Mouse (Mus musculus) liver, embryonic 14.5 days (tissue): Measurements from ENCODE around the gene Uap1l1. TPM values are rescaled to one million over a fixed set of nuclear protein-coding genes. Genes with fewer than 3 reads are reported as not detected.

Experiments
- ATAC-seq: fragments of 200-750 bp; cut with Nextera tagmentation; 2 replicates; pipeline ENCODE4 v1.8.0; 2017; ENCODE audit warnings: moderate number of reproducible peaks, mild to moderate bottlenecking, moderate library complexity; ENCODE audit not compliant: insufficient read depth
- DNase-seq, 3 experiments: peaks; one replicate each; pipeline ENCODE4 v3.0.0-alpha.2; 2012 to 2013; ENCODE audit warnings: low read depth in 3 of 3, low spot score in 3 of 3
- H3K27ac ChIP-seq: fragments of 300-500 bp; sonication (generic); 2 replicates; pipeline ENCODE4 v1.5.1; 2014; ENCODE audit warnings: moderate library complexity, mild to moderate bottlenecking, control low read depth, inconsistent platforms
- H3K27me3 ChIP-seq: fragments of 300-500 bp; sonication (generic); 2 replicates; pipeline ENCODE4 v1.6.1; 2014; ENCODE audit warnings: mild to moderate bottlenecking, low read length, moderate library complexity; ENCODE audit not compliant: control insufficient read depth, insufficient read depth
- H3K36me3 ChIP-seq: fragments of 300-500 bp; sonication (generic); replicated peaks from 2 replicates; pipeline ENCODE4 v1.6.1; 2014; ENCODE audit warnings: low read depth; ENCODE audit not compliant: control insufficient read depth, insufficient read depth
- H3K4me1 ChIP-seq, 2 experiments: fragments of 200-500 bp in 1 of 2; fragments of 300-500 bp in 1 of 2; sonication (generic) in 1 of 2; replicated peaks; 2 replicates each; pipeline ENCODE4 v1.6.1; 2012 to 2014; ENCODE audit warnings: antibody characterized with exemption in 1 of 2, inconsistent platforms in 1 of 2, low read length in 1 of 2; ENCODE audit not compliant: control insufficient read depth in 2 of 2, insufficient read depth in 2 of 2
- H3K4me2 ChIP-seq: fragments of 300-500 bp; sonication (generic); 2 replicates; pipeline ENCODE4 v1.6.1; 2014; ENCODE audit warnings: low read depth, mild to moderate bottlenecking, control low read depth, moderate library complexity
- H3K4me3 ChIP-seq, 2 experiments: fragments of 200-500 bp in 1 of 2; fragments of 300-500 bp in 1 of 2; sonication (generic) in 1 of 2; 2 replicates each; pipeline ENCODE4 v1.5.1; 2012 to 2014; ENCODE audit warnings: low read depth in 2 of 2, low read length in 2 of 2, mild to moderate bottlenecking in 2 of 2, control low read depth in 1 of 2, inconsistent platforms in 1 of 2, moderate library complexity in 1 of 2; ENCODE audit not compliant: insufficient read depth in 1 of 2
- H3K9ac ChIP-seq: fragments of 300-500 bp; sonication (generic); replicated peaks from 2 replicates; pipeline ENCODE4 v1.6.1; 2014; ENCODE audit warnings: mild to moderate bottlenecking, control low read depth, moderate library complexity
- H3K9me3 ChIP-seq: fragments of 300-500 bp; sonication (generic); 2 replicates; pipeline ENCODE4 v1.6.1; 2016; ENCODE audit warnings: low read length, mixed read lengths; ENCODE audit not compliant: control insufficient read depth
- CTCF ChIP-seq: IDR thresholded peaks from 2 replicates; pipeline ENCODE4 v1.5.1; 2016; ENCODE audit warnings: antibody characterized with exemption, low read depth, control low read depth
- EP300 ChIP-seq: IDR thresholded peaks from 2 replicates; pipeline ENCODE4 v1.6.1; 2016; ENCODE audit warnings: antibody characterized with exemption, low read depth
- WGBS: fragments of 180-500 bp; shearing (Covaris S2); extraction: QIAGEN DNeasy Blood & Tissue Kit; methylation state at CpG from one replicate; pipeline ENCODE4 v1.1.7; 2014; ENCODE audit not compliant: insufficient replicate concordance; 5-methylcytosine and 5-hydroxymethylcytosine counted together
- polyA plus RNA-seq, 2 experiments: library from polyadenylated mRNA; depleted of rRNA in 1 of 2; stranded (reverse) in 1 of 2; unstranded in 1 of 2; fragments of >200 nt; fragmentation: Nextera tagmentation in 1 of 2; extraction: Ambion mirVana in 1 of 2; gene quantifications; 2 replicates each; pipeline versions ENCODE4 v1.2.1 to v1.2.3; 2012 to 2014

Uap1l1 gene
- polyA plus RNA-seq, 2 experiments, result 3.8 to 9.3 TPM

DNA sequence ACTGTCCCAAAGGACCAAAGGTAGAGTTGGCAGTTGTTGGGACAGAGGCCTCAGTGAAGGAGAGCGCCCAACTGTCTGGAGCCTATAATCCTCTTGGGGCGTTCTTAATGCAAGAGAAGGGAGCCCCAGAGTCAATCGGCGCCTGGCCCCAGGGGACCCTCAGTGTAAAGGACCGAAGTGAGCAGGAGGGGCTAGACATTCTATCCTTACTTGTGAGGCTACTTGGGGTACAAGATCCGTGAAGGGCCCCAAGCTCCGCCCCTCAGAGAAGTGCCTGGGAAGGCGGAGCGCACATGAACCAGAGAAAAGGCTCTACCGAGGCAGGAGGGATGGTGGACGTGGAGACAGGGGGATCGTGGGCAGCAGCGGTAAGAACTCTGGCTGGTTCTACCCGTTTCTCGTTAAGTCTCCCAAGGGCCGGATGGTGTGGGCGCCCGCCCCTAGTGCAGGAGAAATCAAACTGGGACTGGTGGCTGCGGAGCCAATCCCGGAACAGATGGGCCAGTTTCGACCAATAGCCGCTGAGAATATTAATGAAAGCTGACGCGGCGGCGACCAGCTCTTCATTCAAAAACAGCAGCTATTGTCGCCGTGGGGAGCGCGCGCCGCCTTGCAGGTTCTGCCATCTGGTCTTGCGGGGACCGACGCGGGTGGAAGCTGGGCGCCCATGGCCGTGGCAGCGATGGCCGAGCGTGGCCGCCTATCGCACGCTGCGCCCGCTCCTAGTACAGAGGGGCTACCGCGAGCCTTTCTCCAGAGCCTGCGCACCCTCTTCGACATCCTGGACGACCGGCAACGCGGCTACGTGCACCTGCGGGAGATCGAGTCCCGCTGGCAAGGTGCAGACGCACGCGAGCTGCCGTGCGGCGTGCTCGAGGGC lies 6.5 kb upstream of the Uap1l1 start, which contains the start of gene Sapcd2:
Gene Sapcd2 (plus strand): TSS at position 558 of the 880 bp plus-strand sequence.
- Histone ChIP-seq H3K4me1 (peaks cover 24 to 31% of the 10 kb centered on the region in 2 experiments), H3K4me2 (peak within 1 kb of the TSS; percentile 92)
- DNase-seq, result peak; percentile 84 to 86 (median 84)

DNA sequence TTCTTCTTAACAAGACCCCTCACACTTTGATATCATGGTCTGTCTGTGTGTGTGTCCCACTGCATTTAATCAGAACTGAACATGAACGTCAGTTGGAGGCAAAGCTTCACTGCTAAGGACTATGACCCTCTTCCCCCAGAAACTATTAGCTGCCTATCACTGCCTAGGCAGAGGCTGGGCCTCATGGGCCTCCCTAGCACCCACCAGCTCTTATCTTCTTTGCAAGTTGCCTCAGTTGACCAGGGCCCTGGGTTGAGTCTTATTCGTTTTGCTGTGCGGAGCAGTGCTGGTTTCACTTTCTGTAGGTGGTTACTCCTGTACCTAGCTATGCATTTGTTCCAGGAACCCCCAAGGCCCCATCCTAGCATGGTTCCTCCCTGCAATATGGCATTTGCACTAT lies 4.5 kb upstream of the Uap1l1 start:
- peak overlapping the region; percentile 33 for H3K9ac ChIP-seq
- 23% methylated on average over 3 of the region's 3 CpGs for WGBS
- H3K36me3 ChIP-seq, result no peaks in the 10 kb centered on the region; the same call in none of the 2 replicates
- peaks cover 4% of the 10 kb centered on the region; the same call in 1 of the 2 replicates for H3K27me3 ChIP-seq
- peak overlapping the region; percentile 3 to 23; a peak in 2 of 4 replicates for H3K4me3 ChIP-seq
- DNase-seq (peak in 2 of 3 experiments; percentile 42 to 49), ATAC-seq (peak; percentile 49)
- H3K4me1 ChIP-seq, result peaks cover 20 to 35% of the 10 kb centered on the region in 2 experiments
- H3K4me2 ChIP-seq, result peak overlapping the region; percentile 70
- no peak for TF ChIP-seq CTCF
- TF ChIP-seq EP300, result peak; percentile 27; the same call in 1 of the 2 replicates
- no peaks in the 10 kb centered on the region for H3K9me3 ChIP-seq
- peak overlapping the region; percentile 63 for H3K27ac ChIP-seq

More for the DNA sequence above, 6.5 kb upstream of the Uap1l1 start, which contains the start of gene Sapcd2:
- TF ChIP-seq CTCF, result 0 out of 2 replicates have a peak, but pooled peaks have one; percentile 2
- no peak for TF ChIP-seq EP300
- Histone ChIP-seq H3K27me3 (no peaks in the 10 kb centered on the region), H3K27ac (peak within 1 kb of the TSS; percentile 87), H3K4me3 (peak within 1 kb of the TSS; percentile 75 to 94), H3K36me3 (peaks cover 14% of the 10 kb centered on the region), H3K9me3 (no peaks in the 10 kb centered on the region), H3K9ac (peak within 1 kb of the TSS; percentile 80)
- 2% methylated on average over 65 of the region's 65 CpGs for WGBS
- peak; percentile 84 for ATAC-seq

DNA sequence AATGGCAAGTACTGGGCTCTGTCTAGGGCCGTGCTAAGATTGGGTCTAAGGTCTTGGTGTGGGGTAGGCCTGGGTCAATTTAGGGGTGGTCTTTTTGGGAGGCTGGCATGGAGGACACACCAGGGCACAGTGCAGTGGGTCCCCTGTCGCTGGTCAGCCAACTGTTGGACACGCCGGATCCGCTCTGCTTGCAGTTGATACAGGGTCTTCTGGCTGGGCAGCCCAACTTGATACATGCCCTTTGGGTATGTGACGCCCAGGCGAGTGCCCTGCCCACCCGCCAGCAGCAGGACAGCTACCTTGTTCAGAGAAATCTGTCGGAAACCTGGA lies 756 bp downstream of the Uap1l1 start:
- no peaks in the 10 kb centered on the region for H3K9me3 ChIP-seq
- ATAC-seq (no peak), DNase-seq (no peak)
- peak overlapping the region; percentile 51 to 67 for H3K4me3 ChIP-seq
- H3K36me3 ChIP-seq, result no peaks in the 10 kb centered on the region
- peaks cover 4% of the 10 kb centered on the region; the same call in 1 of the 2 replicates for H3K27me3 ChIP-seq
- H3K4me2 ChIP-seq, result peak overlapping the region; percentile 88
- TF ChIP-seq EP300 (no peak), CTCF (no peak)
- peaks cover 0 to 5% of the 10 kb centered on the region in 2 experiments for H3K4me1 ChIP-seq
- WGBS, result 31% methylated on average over 9 of the region's 9 CpGs
- H3K27ac ChIP-seq, result no peak overlapping the region
- H3K9ac ChIP-seq, result peak overlapping the region; percentile 51

DNA sequence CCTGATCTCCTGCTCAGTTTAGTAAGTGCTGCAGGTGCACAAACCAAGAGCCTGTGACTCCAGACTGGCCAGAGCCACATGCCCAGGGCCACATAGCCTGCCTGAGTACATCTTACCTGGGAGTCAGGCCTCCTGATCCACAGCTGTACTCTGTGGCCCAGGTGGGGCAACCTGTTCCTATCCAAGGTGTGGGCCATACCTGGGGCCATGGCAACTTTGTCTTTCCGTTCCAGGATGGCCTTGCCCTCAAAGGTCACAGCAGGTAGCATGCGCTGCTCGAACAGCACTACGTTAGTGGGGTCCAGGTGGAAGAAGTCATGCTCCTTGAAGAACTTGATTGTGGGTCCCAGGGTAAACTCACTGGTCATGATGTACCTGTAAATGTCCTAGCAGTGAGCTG lies 1.2 kb downstream of the Uap1l1 start:
- H3K4me3 ChIP-seq, result peak overlapping the region in 1 of 2 experiments; percentile 51; a peak in 2 of 4 replicates
- peaks cover 4% of the 10 kb centered on the region; the same call in 1 of the 2 replicates for H3K27me3 ChIP-seq
- H3K4me1 ChIP-seq, result peaks cover 0 to 4% of the 10 kb centered on the region in 2 experiments; a peak in 2 of 4 replicates
- H3K9me3 ChIP-seq, result no peaks in the 10 kb centered on the region
- no peaks in the 10 kb centered on the region for H3K36me3 ChIP-seq
- DNase-seq (no peak), ATAC-seq (no peak)
- 78% methylated on average over 4 of the region's 4 CpGs for WGBS
- H3K4me2 ChIP-seq, result peak overlapping the region; percentile 88
- no peak overlapping the region for H3K9ac ChIP-seq
- no peak overlapping the region for H3K27ac ChIP-seq
- TF ChIP-seq CTCF (no peak), EP300 (no peak)
